Mouse (Mus musculus) CD8-positive naive resting alpha-beta T cell, adult 2 months (primary cell): ENCODE results near the gene Slc25a36.

Experiments
- DNase-seq, 2 experiments: peaks; one replicate each; pipeline ENCODE4 v3.0.0; 2022; ENCODE audit warnings: low read depth in 2 of 2, low spot score in 2 of 2

The Slc25a36 gene

DNA sequence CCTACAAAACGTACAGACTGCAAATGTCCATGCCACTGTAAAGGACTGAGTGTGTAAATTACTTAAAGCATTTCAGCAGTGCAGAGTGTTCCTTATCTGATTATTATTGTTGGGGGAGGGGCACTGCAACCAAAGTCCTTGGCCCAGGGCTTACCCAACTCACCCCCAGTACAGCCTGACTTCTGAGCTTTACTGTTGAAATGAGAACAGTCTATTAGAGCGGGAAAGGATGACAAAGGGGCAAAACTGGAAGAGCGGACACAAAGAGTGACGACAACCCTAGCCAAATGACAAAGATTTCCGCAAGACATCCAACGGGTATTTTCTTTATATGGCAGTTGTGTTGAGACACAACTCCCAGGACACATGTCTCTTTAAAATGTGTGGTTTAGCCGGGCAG, 1.3 kb upstream of the Slc25a36 start:
- DNase-seq = no peak

DNA sequence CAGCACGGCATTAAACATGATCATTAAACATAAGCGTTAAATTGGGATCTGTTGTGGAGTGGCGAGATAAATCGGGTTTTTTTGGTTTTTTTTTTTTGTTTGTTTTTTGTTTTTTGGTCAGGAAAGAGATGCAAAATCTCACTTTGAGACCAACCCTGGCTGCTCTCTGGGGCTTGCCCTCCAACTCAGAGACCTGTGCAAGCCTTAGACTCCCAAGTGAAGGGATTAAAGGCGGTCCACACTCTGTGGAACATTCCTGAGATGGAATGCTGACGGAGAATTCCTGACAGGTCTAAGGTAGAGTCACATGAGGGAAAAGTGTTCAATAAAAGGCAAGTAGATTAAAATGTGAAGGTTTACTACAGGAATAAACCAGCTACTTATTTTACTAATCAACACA, 549 bp upstream of the Slc25a36 start:
- no peak for DNase-seq

DNA sequence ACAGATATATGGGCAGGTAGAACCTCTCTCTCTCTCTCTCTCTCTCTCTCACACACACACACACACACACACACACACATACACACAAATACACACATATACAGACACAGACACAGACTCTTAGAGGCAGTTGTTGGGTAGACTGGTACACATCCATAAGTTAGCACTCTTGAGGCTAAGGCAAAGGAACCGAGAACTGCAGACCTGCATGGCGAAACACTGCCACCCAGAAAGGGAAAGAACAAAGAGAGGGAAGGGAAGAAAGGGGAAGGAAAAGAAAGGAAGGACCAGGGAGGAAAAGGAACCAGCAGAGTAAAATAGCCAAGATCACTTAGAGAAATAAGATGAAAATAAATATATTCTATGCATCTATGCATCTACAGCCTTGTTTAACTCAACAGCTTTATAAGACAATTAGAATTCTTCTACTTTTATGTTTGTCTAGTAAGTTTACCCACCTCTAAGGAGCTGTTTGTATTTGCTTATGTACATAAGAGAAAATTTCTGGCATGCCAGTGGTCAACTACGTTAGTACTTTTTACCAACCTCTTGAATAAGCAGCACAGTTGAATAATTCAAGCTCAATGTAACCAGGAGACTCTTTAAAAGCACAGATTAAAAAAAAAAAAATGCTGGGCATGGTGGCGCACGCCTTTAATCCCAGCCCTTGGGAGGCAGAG, 4.3 kb downstream of the Slc25a36 start:
- no peak for DNase-seq

DNA sequence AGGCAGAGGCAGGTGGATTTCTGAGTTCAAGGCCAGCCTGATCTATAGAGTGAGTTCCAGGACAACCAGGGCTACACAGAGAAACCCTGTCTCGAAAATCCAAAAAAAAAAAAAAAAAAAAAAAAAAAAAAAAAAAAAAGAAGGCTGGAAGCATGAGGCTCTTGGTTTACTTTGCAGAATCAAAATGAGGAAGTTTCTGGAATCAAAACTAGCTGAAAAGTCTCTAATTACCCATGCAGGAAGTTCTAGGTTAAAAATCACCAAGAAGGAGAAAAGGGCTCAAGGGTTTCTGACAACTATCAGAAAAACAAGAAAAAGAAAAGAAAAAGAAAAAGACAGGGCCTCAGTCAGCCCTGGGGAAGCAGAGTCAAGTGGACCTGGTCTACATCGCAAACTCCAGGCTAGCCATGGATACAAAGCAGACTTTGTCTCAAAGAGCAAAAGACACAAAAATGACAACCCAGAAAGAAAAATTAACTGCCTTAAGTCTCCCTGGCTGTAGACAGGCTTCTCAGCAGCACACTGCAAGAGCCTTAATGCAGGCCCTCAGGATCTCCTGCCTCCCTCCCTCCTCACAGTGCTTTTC, 5.5 kb downstream of the Slc25a36 start:
- no peak for DNase-seq

DNA sequence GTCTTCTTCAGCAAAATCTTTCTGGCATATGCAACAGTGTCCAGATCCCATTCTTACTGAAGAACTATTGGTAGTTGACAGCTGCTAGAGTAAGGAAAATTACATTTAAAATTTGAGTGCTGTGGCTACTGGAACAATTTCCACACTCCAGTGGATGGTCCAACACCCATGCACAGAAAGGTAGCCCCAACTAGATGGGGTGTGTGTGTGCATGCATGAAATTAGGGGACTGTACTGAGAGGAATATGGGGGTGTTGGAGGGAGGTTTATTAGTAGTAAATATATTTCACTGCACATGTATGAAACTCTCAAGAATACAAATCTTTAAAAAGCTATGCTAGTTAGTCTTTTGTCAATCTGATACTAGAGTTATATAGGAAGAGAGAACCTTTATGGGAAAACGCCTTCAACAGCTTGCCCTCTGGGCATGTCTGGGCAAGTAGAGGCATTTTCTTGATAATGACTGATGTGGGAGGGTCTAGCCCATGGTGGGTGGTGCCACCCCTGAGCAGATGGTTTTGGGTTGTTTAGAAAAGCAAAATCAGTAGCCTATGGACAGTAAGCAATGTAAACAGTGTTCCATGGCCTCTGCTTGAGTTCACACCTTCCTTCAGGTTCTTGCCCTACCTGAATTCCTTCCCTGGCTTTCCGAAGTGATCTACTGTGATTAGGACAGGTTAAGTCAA, 7.4 kb downstream of the Slc25a36 start:
- DNase-seq = no peak

DNA sequence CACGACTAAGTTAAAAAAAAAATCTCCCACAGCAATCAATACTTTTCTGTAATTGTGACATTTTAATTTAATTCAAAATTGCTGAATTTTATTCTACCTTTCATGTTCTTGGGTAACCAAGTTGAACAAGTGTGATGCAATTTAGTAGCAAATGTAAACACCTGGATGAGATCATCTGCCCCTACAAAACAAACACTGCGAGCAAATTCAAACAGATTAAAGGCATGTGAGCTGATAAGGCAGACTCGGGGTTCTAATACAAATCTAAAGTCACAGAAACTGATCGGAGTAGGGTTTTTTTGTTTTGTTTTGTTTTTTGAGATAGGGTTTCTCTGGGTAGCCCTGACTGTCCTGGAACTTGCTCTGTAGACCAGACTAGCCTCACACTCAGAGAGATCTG, 12.0 kb downstream of the Slc25a36 start:
- DNase-seq = no peak

DNA sequence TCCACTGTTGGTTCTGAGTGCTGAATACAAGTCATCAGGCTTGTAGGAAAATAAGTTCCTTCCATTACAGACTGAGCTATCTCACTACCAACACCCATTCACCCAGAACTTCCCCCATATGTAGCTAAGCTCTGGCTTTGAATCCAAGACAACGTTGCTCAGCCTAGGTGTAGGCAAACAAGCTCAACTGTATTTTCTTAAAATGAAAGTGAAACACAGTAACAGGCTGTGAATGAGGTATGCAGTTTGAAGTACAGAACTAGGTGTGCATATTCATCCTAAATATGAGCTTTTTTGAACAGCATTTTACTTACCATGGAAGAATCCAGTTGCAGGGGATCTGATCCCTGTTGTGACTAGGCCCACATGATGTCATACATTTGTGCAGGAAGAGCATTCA, 14.8 kb downstream of the Slc25a36 start:
- no peak for DNase-seq

DNA sequence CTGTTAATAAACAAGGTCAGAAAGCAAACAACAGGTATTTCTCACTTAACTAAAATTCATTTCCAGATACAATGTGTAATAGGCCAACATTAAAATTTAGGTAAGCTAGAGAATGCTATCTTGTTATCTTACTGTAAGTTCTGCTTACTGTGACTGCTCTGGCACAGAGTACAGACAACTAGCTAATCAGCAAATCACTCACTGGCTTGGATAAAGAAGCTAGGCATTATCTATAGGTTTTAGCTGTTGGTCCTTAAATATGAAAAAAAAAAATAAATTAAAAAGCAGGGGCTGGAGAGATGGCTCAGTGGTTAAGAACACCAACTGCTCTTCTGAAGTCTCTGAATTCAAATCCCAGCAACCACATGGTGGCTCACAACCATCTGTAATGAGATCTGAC, 23.1 kb downstream of the Slc25a36 start:
- DNase-seq = no peak

DNA sequence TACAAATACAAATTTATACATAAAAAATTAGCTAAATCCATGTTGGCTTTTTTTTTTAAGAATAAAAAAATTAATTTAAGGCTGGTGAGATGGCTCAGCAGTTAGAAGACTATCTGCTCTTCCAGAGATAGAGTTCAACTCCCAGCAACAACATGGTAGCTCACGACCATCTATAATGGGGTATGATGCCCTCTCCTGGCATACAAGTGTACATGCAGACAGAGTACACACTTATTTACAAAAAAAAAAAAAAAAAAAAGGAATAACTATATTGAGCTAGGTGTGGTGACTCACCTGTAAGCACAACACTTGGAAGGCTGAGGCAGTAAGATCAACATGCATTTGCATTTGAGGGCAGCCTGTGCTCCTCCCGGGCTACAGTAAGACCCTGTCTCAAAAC, 26.3 kb downstream of the Slc25a36 start:
- DNase-seq = no peak

DNA sequence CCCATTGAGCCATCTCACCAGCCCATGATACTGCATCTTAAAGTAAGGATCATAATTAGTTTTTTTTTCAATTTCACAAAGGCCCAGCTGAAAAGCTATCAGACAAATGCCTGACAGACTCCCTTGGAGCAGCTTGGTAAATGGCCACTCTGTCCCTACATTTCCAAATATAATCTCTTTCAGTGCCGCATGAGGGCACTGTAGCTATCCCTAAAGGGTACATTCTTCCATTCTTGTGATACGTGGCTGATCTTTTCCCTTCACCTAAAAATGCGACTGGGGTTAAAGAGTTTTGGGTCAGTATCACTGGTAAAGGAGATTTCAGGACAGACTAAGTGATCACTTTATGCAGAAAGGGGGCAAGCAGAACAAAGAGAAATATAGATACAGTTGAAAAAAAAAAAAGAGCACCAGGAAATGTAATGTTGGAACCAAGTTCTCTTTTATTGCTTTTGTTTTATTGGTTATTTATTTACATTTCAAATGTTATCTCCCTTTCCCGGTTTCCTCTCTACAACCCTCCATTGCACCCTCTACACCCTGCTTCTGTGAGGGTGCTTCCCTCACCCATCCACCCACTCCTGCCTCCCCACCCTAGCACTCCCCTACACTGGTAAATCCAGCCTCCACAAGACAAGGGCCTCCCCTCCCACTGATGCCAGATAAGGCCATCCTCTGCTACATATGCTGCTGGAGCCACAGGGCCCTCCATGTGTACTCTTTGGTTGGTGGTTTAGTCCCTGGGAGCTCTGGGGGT, 29.7 kb downstream of the Slc25a36 start:
- no peak for DNase-seq

DNA sequence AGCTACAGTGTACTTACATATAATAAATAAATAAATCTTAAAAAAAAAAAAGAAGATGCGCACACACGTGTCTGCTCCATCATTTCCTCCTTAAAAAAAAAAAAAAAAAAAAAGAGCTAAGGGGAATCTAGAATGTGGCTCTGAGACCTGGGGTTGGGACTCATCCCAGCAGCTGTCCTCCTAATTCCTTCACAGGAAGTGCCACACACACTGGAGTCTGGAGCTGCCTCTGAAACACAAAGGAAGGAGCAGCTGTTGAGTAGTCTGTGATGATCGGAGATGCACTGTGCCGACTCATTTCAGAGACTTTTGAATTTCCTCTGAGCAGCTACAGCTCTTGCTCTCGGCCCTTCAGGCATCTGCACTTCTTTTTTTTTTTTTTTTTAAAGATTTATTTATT, 41.0 kb downstream of the Slc25a36 start:
- DNase-seq = no peak

DNA sequence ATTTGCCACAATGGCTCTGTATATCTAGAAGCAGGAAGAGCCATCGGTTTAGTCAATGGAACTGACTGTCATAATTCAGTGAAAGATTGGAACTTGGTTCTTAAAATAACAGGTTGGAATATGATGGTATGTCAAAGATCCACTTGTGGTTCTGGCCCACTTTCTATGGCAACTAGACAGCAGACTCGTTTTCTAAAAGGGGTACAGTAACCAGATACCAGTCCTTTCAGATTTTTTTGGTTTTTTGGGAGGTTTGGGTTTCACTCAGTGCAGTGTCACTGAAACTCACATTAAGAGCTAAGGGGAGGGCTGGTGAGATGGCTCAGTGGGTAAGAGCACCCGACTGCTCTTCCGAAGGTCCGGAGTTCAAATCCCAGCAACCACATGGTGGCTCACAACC, 41.5 kb downstream of the Slc25a36 start:
- no peak for DNase-seq

DNA sequence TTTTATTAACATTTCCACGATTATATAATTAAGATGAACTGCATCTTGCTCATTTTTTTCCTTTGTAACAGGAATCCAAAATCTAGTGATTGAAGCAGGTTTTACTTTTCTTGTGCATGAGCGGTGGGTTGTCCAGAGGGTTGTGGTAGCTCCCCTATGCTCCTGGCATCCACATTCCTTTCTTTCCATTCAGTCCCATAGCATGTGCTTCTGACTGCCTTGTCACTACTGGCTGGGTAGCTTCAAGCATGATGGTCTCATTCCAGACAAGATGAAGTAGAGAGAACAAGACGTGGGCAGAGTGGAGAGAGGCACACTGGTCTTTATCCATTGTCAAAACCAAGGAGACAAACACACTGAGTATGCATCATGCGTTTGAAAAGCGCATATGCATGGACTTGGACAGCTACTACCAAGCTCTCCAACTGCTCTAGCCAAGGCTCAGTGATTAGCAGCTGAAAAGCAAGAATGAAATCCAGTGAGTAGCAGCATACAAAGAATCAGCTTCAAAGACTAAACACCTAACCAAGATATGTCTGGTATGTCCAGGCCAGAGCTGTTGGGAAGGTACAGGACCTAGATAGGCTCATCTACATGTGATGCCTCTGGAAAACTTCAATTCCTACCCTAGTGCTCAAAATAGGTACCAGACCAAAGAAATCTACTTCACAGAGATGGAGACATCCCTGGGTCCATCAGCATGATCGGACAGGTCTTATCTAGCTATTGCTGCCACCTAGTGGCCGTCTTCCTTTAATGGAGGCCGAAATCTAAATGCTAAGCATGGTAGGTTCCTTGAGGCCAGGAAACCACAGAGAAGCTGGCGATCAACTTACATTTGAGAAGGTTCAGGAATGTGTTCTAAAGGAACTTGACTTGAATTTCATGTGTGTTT, 42.5 kb downstream of the Slc25a36 start:
- DNase-seq = peak; percentile 47 to 64

DNA sequence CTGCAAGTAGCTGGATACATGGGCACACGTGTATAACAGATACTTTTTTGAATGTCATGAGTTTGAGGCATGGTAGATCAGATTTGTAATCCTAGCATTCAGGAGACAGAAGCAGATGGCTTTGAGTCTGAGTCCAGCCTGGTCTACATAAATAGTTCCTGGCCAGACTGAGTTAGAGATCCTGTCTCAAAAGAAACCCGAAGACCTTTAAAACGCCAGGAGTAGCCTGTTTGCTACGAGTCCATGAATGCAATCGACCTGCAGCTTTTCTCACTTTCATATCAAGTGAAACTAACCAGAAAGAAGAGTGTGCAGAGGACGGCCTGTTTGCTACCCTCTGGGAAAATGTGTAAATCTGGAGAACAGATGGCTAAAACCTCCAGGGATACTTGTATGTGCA, 43.2 kb downstream of the Slc25a36 start:
- DNase-seq = no peak

DNA sequence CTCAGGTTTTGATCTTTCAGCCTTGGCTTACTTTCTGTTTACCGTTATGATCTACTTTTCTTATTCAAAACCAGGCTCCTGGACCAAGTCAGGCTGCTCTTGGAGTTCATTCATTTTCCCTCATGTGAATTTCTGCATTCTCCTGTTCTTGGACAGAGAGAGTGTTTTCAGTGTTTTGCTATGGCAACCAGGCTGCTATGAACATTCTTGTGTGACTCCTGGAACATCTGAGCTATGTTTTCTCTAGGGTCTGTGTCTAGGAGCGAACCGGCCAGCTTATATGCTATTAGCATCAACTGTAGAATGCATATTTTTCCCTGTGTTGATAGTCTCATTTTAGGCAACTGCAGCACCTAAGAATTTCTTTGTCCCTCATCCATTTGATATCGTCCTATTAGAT, 45.1 kb downstream of the Slc25a36 start:
- no peak for DNase-seq

DNA sequence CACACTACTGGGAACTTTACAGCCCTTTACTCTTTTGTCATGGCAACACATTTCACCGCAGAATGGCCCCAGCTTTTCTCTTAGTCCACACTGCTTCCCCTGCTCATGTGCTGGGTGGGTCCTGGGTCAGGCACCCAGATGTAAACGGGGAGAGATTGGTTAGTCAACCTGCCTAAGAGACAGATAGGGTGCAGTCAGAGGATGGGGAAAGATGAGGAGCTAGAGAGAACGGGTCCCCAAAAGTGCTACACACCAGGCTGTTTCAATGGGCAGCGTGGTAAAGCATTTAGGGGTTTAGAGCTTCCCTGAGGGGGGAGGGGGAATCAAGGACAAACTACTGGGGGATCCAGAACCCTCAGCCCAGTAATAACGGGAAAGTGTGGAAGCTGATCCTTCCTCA, 45.7 kb downstream of the Slc25a36 start:
- no peak for DNase-seq

DNA sequence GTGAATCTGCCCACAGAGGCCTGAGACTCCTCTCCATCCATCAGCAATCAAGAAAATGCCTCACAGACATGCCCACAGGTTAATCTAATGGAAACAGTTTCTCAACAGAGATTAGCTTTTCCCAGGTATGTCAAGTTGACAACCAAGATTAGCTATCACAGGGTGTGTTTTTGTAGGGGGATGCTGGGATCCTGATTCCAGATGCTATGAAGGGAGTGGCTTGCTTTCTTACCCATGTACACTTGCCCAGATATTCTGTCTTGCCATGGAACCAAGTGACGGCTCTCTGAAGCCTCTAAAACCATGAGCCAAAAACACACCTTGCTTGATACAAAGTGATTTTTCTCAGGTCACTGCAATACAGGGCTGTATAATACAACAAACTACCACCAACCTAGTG, 46.8 kb downstream of the Slc25a36 start:
- DNase-seq = no peak

DNA sequence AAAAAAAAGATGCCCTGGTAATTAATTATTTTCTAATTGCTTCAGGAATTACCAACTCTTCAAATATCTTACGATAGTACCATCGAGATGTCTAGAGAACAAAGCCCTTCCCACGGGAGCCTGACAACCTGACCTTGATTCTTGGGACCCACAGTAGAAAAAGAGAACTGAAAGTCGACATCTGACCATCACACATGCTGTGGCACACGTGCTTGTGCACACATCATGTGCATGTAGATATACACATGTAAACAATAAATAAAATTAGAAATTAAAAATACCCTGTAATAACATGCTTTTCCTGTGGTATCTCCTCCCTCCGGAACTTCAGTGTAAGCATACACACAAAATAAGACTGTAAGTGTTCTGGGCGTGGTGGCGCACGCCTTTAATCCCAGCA, 49.3 kb downstream of the Slc25a36 start:
- DNase-seq = no peak

DNA sequence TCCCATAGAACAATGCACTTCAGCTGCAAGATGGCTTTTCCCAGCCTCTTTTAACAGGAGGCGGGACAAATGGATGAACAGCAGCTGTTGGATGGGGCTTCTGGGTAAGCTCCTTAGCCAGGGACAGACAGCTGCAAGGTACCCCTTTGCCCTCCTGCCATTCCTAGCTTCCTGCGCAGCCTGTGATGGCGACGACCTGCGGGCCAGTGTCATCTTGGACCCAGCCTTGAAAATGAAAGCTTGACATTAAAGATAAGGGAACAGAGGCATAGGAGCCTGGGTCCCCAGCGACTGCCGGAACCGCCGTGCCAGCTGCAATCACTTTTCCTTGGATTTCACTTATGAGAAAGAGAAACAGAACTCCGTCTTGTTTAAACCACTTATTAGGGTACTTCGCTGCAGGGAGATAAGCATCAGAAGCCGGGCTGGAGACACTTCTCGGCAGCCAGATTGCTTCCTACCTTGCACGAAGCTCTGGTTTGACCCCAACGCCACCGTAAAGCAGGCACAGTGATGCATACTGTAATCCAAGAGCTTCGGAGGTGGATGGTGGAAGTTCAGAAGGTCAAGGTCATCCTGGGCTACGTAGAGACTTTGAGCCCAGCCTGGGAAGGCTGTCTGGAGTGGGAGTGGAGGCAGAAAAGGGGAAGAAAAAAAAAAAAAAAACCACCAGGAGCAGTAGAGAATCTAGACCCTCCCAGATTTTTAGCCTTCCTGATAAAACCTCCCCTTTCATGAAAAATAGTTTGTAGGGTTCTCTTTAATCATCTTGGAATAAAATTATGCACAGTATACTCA, 54.2 kb downstream of the Slc25a36 start:
- DNase-seq = no peak

DNA sequence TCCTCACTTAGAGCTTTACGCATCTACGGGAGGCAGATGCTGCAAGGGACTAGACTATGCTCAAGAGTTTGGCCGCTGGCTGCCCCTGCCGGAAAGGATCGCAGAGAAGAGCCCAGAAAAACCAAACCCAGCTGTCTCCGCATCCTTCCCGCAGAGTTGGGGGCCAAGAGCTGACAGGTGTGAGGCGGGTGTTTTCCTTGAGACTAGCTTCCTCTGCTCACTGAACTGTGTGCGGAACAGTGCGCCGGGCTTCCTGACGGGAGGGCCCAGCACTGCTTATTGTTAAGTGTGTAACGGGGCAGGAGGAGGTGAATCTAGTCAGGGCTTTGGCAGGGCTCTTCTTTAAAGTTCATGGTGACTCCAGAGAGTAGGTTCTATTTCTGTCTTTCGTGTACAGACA, 55.1 kb downstream of the Slc25a36 start:
- DNase-seq = no peak
